9 mouse cellular contexts compared by ENCODE assay signal in genomic region chr3:31061786-31062120, GRCm38 (mm10). TPM values are rescaled to one million over a fixed set of nuclear protein-coding genes. Genes with fewer than 3 reads are reported as not detected.
DNase-seq lines count a peak whose midpoint lies in the region; ATAC-seq lines count a peak whose summit lies in the region.
"Had no signal": no experiment of that assay in that cellular context is flagged by ENCODE, and none has a peak within 500 bp of the region (broad histone marks: within the 10 kb centered on the region; RNA-seq: fewer than 3 reads in every experiment).

No protein-coding gene starts in this region.

- ATAC-seq in kidney, embryonic 15.5 days (replicated peaks; ENCODE audit: low FRiP score), result no peak
- peak; percentile 31 to 46 for ATAC-seq in hematopoietic stem cell, adult 5-6 weeks (replicated peaks in 1 of 2; ENCODE audit: insufficient read depth in 1 of 2, low FRiP score in 2 of 2, low TSS enrichment in 1 of 2, low read depth in 1 of 2, poor library complexity in 2 of 2, severe bottlenecking in 2 of 2)
- ATAC-seq in megakaryocyte-erythroid progenitor cell, adult 5-6 weeks (replicated peaks; ENCODE audit: low FRiP score, low TSS enrichment, poor library complexity, severe bottlenecking), result peak; percentile 64

- H3K27me3 ChIP-seq in kidney, embryonic 15.5 days, result no peaks in the 10 kb centered on the region

- WGBS in kidney, embryonic 15.5 days, result 76% methylated on average over 4 of the region's 4 CpGs

- H3K4me1 ChIP-seq in kidney, embryonic 15.5 days, result no peaks in the 10 kb centered on the region

- no peak overlapping the region for H3K9ac ChIP-seq in kidney, embryonic 15.5 days

- no peaks in the 10 kb centered on the region for H3K9me3 ChIP-seq in kidney, embryonic 15.5 days (replicated peaks)

- no peak for DNase-seq in kidney, adult 18-20 months
- DNase-seq in ES-CJ7 (ENCODE audit: low read depth, low spot score), result peak; percentile 70
- no peak for DNase-seq in right cerebral cortex, adult 2 months (ENCODE audit: low spot score in 2 of 2)
- DNase-seq in urinary bladder, adult 18-20 months (ENCODE audit: low spot score in 2 of 2), result no peak
- DNase-seq in layer of hippocampus, adult 8-10 months (ENCODE audit: low spot score in 2 of 2), result no peak
- DNase-seq: gastrocnemius, postnatal 25 days had no signal

- H3K36me3 ChIP-seq in kidney, embryonic 15.5 days, result no peaks in the 10 kb centered on the region

- no peak overlapping the region for H3K4me3 ChIP-seq in kidney, embryonic 15.5 days (replicated peaks)

- 0 out of 2 replicates have a peak overlapping the region, but pooled peaks have one; percentile 17 for H3K4me2 ChIP-seq in kidney, embryonic 15.5 days

- H3K27ac ChIP-seq in kidney, embryonic 15.5 days, result no peak overlapping the region

RNA-seq across cellular contexts. Expression of gene Skil, which starts 33.1 kb away (rescaled TPM):
- polyA plus RNA-seq in kidney, embryonic 15.5 days (2015; fragmentation: Nextera tagmentation; extraction: Ambion mirVana), result 19.9 and 24.0 TPM in 2 replicates
- total RNA-seq in hematopoietic stem cell, adult 5-6 weeks (2017), result 49.2 and 65.2 TPM in 2 replicates
- total RNA-seq in megakaryocyte-erythroid progenitor cell, adult 5-6 weeks (2014; fragmentation: Nextera tagmentation), result 5.3 and 6.1 TPM in 2 replicates
- 24.1 and 26.9 TPM in 2 replicates for total RNA-seq in megakaryocyte-erythroid progenitor cell, adult 5-6 weeks (2017)
- total RNA-seq in layer of hippocampus, adult 8-10 months (2022), result 10 to 100 TPM; 60.7 to 74.8 (median 65.5) TPM
